Mouse (Mus musculus): ENCODE measurements around the gene Gm6871.

- TF ChIP-seq POLR2A (IDR thresholded peaks at IDR 0.05; ENCODE audit: insufficient read depth, low read length) (no peak), EP300 (IDR thresholded peaks at IDR 0.05; ENCODE audit: insufficient read depth, low read depth, low read length) (no peak)
Observed at GRCm38 (mm10) chr7:41500151-41500934, 73.1 kb downstream of the Gm6871 start.
